Mouse (Mus musculus) heart, adult 2 months (tissue): ENCODE data around the gene Hmces.

Experiments used
- CTCF ChIP-seq: fragments of 200-600 bp; IDR thresholded peaks from 2 replicates; pipeline ENCODE4 v1.8.1; 2022; ENCODE audit warnings: antibody characterized with exemption, mild to moderate bottlenecking, moderate library complexity
- POLR2A ChIP-seq: fragments of 200-500 bp; IDR thresholded peaks from 2 replicates; pipeline ENCODE4 v1.6.1; 2011; ENCODE audit warnings: mild to moderate bottlenecking, low read depth, low read length, control low read depth; ENCODE audit not compliant: insufficient read depth

GRCm38 (mm10) chr6:87898028-87898427 lies 15.7 kb upstream of the Hmces start:
- TF ChIP-seq CTCF (no peak), POLR2A (no peak)
